Mouse (Mus musculus) left cerebral cortex, adult 2 months (tissue): ENCODE results near the gene Gpc5. TPM values are rescaled to one million over a fixed set of nuclear protein-coding genes. Genes with fewer than 3 reads are reported as not detected.

ENCODE experiments used
- DNase-seq, 2 experiments: peaks; one replicate each; pipeline ENCODE4 v3.0.0; 2021 to 2022; ENCODE audit warnings: low spot score in 2 of 2, mixed read lengths in 1 of 2; ENCODE audit errors: extremely low spot score in 1 of 2
- H3K27ac ChIP-seq: fragments of 200-600 bp; 2 replicates; pipeline ENCODE4 v1.8.1; 2022
- H3K4me3 ChIP-seq: fragments of 200-600 bp; 2 replicates; pipeline ENCODE4 v1.8.1; 2022
- CTCF ChIP-seq: fragments of 200-600 bp; IDR thresholded peaks from 2 replicates; pipeline ENCODE4 v1.8.1; 2022; ENCODE audit warnings: antibody characterized with exemption, mild to moderate bottlenecking, moderate library complexity
- intact Hi-C: fragments of 180-260 bp; cut with DNase I; formaldehyde crosslinking; loops from one replicate; pipeline ENCODE4 v1.15.1; 2025
- total RNA-seq, 2 experiments: library from RNA; stranded (reverse); gene quantifications; 2 replicates each; pipeline ENCODE4 v1.2.3; 2021

Gpc5 gene
- total RNA-seq, 2 experiments from 2014 or later: 31.6 to 34.7 TPM

DNA sequence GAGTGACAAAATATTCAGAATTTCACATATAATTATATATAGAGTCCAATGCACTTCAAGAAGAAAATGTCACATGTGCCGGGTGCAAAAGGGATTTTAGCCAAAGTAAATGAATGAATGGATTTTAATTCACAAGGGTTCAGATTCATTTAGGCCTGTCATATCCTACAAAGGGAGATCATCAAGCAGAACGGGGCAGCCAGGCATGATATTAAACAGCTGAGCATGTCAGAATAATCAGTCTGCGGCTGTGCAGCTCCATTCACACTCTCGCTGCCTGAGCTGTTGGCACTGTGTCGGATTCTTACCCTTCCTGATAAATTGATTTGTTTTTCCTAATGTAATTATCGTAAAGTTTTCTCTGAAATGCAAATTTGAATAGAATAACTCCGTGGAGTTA is 524.8 kb downstream of the Gpc5 start:
- DNase-seq: no peak
- intact Hi-C loops: no loop called here
- H3K27ac ChIP-seq: no peak overlapping the region
- TF ChIP-seq CTCF: no peak
- H3K4me3 ChIP-seq: no peak overlapping the region

DNA sequence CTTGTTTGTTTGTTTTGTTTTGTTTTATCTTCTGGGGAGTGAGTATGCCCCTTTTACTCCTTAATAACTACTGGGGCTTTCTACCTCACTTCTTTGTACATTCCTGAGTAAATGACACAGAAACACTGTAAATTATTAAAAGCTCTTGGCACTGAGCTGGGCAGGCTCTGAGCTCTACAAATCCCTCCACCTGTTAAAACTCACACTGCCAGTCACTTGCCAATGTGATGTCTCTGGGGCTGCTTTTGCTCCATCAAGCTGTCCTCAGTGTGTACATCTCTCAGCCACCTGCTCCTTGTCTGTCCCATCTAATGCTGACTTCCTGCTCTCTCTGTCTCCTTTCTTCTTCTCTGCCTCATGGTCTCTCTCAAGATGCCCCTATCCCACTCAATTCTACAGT is 528.5 kb downstream of the Gpc5 start:
- intact Hi-C loops: no loop called here
- TF ChIP-seq CTCF: no peak
- DNase-seq: no peak
- H3K4me3 ChIP-seq: no peak overlapping the region
- no peak overlapping the region for H3K27ac ChIP-seq

DNA sequence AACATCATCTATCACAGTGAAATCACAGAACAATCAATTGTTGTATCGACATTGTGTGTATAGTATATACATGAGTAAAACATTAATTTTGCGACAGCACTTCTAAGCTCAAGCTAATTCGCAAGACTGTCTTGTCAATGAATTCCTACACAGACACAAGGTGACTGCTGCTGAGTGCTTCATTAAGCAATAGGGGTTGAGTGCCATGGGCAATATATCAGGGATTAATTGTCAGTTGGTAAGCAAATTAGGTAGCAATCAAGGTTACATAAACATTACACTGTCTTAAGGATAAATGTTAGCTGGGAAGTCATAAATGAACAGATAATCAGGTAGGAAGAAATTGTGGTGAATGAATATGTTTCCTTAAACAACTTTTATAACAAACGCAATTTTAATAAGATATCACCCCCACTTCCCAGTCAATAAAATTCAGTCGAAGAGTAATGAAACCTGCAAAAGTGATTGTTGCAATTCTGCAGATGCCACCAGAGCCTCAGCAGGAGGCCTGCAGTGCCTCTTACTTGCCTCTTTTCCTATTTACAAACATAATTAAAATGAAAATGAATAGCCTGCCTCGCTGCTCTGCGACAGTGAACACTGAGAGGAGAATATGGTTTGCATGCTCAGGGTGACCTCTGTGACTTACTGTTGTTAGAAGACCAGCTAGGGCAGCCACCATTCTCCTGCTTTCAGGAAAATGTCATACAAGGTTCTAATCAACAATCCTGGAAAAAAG is 539.3 kb downstream of the Gpc5 start:
- no peak overlapping the region for H3K4me3 ChIP-seq
- no peak overlapping the region for H3K27ac ChIP-seq
- no peak for DNase-seq
- TF ChIP-seq CTCF: no peak
- intact Hi-C loops: no loop called here

DNA sequence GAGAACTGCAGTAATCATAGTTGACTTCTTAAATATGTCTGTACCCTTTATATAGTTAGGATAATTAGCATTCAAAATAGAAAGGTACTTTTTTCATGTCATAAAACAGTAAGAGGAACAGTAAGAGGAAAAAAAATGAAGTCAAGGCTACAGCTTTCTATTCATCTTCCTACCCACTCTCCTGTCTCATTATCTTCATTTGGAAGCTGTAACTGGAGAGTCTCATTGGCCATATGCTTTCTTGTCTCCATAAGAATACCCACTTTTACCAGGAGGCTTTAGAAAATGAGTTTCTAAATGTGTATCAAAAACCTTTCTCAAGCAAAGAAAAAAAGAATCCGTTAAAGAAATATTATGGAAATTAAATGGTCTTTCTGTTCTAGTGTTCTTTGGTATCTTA is 541.3 kb downstream of the Gpc5 start:
- intact Hi-C loops: no loop called here
- H3K4me3 ChIP-seq: no peak overlapping the region
- DNase-seq: no peak
- TF ChIP-seq CTCF: no peak
- peak overlapping the region; percentile 33; the same call in 1 of the 2 replicates for H3K27ac ChIP-seq

DNA sequence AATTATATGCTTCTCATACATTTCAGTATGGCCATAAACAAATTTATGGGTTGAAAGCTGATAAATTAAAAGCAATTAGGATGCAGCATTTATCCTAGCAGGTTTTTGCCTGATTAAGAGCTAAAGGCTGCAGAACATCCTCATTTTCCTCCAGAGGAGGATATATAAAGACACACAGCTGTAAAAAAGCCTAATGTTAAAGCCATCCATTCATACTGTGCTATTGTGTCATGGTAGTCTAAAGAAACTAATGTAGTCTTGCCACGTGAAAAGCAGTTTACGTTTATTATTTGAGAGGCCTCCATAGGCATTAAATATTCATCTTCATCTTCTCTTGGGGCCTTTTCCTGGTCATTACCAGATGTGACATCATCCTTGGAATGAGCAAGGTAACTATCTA is 587.9 kb downstream of the Gpc5 start:
- Histone ChIP-seq H3K27ac (no peak overlapping the region), H3K4me3 (no peak overlapping the region)
- TF ChIP-seq CTCF: no peak
- DNase-seq: no peak
- intact Hi-C loops: no loop called here

DNA sequence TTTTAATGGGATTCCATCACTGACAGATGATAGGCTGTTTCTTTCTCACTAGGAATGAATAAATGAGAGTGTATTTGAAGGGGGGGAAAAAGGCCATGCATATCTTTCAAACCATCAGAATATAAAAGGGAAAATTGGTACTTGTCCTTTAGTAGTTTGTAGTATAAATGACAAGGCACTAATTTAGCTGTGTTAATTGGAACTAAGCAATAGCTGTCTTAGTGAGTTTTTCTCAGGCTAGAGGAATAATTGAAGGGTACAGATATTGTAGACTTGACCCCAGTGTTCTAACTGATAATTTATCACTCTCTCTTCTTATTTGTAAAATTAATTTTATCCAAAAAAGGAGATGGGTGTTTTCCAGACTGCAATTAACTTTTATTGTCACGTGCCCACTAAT is 654.0 kb downstream of the Gpc5 start:
- Histone ChIP-seq H3K27ac (no peak overlapping the region), H3K4me3 (no peak overlapping the region)
- intact Hi-C loops: no loop called here
- DNase-seq: no peak
- TF ChIP-seq CTCF: no peak

DNA sequence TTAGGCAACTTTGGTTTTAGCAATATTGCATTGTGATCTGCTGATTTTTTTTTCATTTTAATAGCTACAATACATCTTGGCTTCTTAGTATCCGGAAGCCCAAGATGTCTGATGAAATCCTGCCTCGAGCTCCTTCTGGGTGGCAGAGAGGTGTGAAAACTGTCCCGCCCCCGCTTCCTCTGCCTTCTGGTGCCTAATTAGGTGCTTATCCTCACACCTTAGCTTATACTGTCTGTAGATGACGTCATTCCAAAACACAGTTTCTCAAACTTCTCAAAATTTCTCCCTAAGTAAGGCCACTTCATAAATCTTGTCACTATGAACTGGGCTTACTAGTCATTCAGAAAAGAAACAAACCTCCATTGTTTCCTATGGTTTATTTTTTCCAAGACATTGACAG is 668.2 kb downstream of the Gpc5 start:
- DNase-seq: peak; percentile 29 to 31

DNA sequence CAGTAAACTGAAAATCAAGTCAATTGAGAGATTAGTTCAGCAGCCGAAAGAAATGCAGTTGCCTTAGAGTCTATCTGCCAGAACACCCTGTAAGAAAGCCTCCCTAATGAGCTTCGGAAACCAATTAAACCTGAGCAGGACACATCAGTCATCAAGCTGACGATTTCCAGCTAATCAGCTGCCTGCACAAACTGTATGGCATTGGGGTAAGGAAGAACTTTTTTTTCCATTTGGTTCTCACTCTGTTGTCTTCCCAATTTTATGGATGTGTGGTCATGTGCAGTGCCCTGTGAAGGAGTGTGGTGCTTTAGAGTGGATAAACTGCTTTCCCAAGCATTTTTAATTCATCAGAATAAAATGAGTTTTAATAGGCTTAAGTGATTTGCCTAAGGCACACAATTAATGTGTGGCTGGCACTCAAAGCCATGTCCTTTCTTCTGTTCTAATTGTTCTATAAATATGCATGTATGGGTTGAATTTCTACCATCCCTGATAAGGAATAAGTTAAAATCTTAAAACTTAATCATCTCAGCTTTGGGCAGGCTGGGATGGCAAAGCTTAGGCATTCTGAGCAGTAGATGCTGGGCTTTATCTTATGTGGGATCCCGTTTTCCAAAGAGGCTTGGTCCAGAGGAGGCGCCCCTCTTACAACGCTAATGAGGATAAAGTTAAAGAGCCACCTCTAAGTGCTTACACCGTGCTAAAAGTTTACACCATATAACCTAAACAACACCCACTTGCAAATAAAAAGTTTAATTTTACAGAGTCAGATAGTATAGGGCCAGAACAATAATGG is 687.6 kb downstream of the Gpc5 start:
- TF ChIP-seq CTCF: no peak
- intact Hi-C loops: no loop called here
- Histone ChIP-seq H3K4me3 (no peak overlapping the region), H3K27ac (no peak overlapping the region)
- no peak for DNase-seq

More for the DNA sequence above, 668.2 kb downstream of the Gpc5 start:
- Histone ChIP-seq H3K27ac (no peak overlapping the region), H3K4me3 (no peak overlapping the region)
- no peak for TF ChIP-seq CTCF
- intact Hi-C loops: no loop called here

DNA sequence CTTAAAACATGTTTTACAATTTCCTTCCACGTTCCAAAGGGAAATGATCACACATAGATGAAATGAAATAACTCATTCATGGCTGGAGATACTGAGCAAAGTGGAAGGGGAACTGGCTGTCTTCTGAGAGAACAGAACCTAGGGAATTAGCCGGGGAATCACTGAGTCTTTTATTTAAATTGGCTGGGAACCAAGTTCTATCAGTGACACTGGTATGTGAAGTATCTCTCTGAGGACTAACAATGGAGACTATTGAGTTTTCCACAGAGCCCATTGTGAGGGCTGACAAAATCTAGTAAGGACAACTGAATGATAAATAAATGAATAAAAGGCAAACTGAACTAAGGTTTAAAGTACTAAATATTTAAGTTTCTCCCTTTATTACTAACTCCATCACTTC is 712.7 kb downstream of the Gpc5 start:
- Histone ChIP-seq H3K27ac (no peak overlapping the region), H3K4me3 (no peak overlapping the region)
- intact Hi-C loops: no loop called here
- no peak for DNase-seq
- TF ChIP-seq CTCF: no peak

DNA sequence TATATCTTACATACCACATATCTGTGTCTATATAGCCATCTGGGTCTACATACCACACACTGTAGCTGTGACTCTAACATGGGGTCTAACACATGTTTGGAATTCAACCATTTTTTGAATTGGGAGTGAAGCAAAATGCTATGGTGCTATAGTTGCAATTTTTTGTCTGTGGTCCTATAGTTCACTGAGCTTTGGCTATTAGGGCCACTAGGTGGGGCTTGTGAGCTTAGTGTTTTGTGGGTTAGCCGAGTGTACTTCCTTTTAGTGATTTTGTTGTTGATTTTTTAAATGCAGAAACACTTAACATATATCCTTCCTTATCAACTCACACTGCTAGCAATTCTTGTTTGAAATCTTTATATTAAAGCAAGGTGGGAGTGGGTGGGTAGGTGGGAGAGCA is 727.0 kb downstream of the Gpc5 start:
- intact Hi-C loops: loop anchor here (5.0 kb wide), 1 partner anchor 222 kb away; no protein-coding TSS in a partner anchor
- DNase-seq: no peak
- TF ChIP-seq CTCF: peak; percentile 58
- Histone ChIP-seq H3K27ac (no peak overlapping the region), H3K4me3 (no peak overlapping the region)

DNA sequence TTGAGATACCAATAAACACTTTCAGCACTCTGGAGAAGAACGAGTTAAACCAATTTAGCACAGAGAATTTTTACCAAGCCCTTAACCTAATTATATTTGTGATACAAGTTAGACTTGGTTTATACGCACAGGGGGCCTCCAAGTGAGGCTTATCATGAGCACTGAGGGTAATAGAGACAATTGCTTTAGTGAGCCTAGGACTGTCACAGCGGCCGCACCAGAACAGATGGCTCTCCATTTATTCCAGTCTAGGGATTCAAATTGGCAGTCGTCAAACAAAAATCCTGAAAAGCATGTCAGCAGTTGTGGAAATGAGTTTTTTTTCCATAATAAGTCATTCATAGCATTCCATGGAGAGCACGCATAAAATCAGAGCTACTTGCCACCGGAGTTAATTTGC is 729.6 kb downstream of the Gpc5 start:
- no peak for TF ChIP-seq CTCF
- no peak overlapping the region for H3K4me3 ChIP-seq
- DNase-seq: no peak
- intact Hi-C loops: no loop called here
- H3K27ac ChIP-seq: no peak overlapping the region

DNA sequence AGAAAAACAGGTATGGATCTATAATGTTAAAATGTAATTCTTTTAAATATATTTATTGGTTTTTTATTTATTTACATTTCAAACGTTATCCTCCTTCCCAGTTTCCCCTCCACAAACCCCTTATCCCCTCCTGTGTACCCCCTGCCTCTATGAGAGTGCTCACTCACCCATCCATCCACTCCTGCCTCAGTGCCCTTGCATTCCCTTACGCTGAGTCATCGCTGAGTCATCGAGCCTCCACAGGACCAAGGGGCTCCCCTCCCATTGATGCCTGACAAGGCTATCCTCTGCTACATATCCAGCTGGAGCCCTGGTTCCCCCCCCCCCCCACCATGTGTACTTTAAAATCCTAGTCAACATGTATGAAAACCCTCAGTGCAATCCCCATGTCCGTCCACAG is 738.5 kb downstream of the Gpc5 start:
- Histone ChIP-seq H3K4me3 (no peak overlapping the region), H3K27ac (no peak overlapping the region)
- DNase-seq: no peak
- TF ChIP-seq CTCF: no peak
- intact Hi-C loops: loop anchor here (5.0 kb wide), 2 partner anchors 233 to 1097 kb away; partner anchors contain the start of gene Gpc6
